Mouse (Mus musculus) intestine, embryonic 16.5 days (tissue): ENCODE results near the gene Zdhhc11. TPM values are rescaled to one million over a fixed set of nuclear protein-coding genes. Genes with fewer than 3 reads are reported as not detected.

ENCODE experiments used
- ATAC-seq: fragments of 200-750 bp; cut with Nextera tagmentation; 2 replicates; pipeline ENCODE4 v1.8.0; 2017; ENCODE audit warnings: moderate TSS enrichment, moderate library complexity
- H3K27ac ChIP-seq: fragments of 300-500 bp; sonication (generic); 2 replicates; pipeline ENCODE4 v1.5.1; 2014; ENCODE audit warnings: mild to moderate bottlenecking, low read length
- H3K27me3 ChIP-seq: fragments of 300-500 bp; sonication (generic); replicated peaks from 2 replicates; pipeline ENCODE4 v1.6.1; 2014; ENCODE audit warnings: low read length, control low read depth, mixed read lengths; ENCODE audit not compliant: control insufficient read depth, insufficient read depth
- H3K36me3 ChIP-seq: fragments of 300-500 bp; sonication (generic); 2 replicates; pipeline ENCODE4 v1.6.1; 2014; ENCODE audit warnings: low read length, control low read depth; ENCODE audit not compliant: control insufficient read depth, insufficient read depth
- H3K4me1 ChIP-seq: fragments of 300-500 bp; sonication (generic); 2 replicates; pipeline ENCODE4 v1.6.1; 2014; ENCODE audit warnings: low read length, control low read depth, mixed read lengths; ENCODE audit not compliant: control insufficient read depth, insufficient read depth
- H3K4me2 ChIP-seq: fragments of 300-500 bp; sonication (generic); 2 replicates; pipeline ENCODE4 v1.6.1; 2014; ENCODE audit warnings: low read depth, low read length, control low read depth
- H3K4me3 ChIP-seq: fragments of 300-500 bp; sonication (generic); 2 replicates; pipeline ENCODE4 v1.5.1; 2014; ENCODE audit warnings: mild to moderate bottlenecking, low read length
- H3K9ac ChIP-seq: fragments of 300-500 bp; sonication (generic); 2 replicates; pipeline ENCODE4 v1.6.1; 2014; ENCODE audit warnings: low read depth, low read length
- H3K9me3 ChIP-seq: fragments of 300-500 bp; sonication (generic); 2 replicates; pipeline ENCODE4 v1.6.1; 2016; ENCODE audit warnings: low read length, control low read depth; ENCODE audit not compliant: control insufficient read depth
- whole genome bisulfite sequencing: fragments of 180-500 bp; shearing (Covaris S2); extraction: QIAGEN DNeasy Blood & Tissue Kit; methylation state at CpG from one replicate; pipeline ENCODE4 v1.1.7; 2014; 5-methylcytosine and 5-hydroxymethylcytosine counted together
- polyA plus RNA-seq: library from polyadenylated mRNA; unstranded; fragments of >200 nt; fragmentation: Nextera tagmentation; extraction: Ambion mirVana; gene quantifications from 2 replicates; pipeline ENCODE4 v1.2.1, GENCODE M21; 2015

Zdhhc11 gene
- not detected in 2 replicates for polyA plus RNA-seq

GRCm38 (mm10) chr13:73963551-73963950, at the start of gene Zdhhc11:
TSS of gene Zdhhc11 (plus strand) at chr13:73963851.
- no peak within 1 kb of the TSS for H3K9ac ChIP-seq
- H3K4me3 ChIP-seq: no peak within 1 kb of the TSS
- 89% methylated on average over 5 of the region's 5 CpGs for WGBS
- H3K36me3 ChIP-seq: no peaks in the 10 kb centered on the region; the same call in 1 of the 2 replicates
- H3K27me3 ChIP-seq: no peaks in the 10 kb centered on the region
- no peak within 1 kb of the TSS for H3K4me2 ChIP-seq
- no peaks in the 10 kb centered on the region for H3K4me1 ChIP-seq
- no peak within 1 kb of the TSS for H3K27ac ChIP-seq
- no peaks in the 10 kb centered on the region for H3K9me3 ChIP-seq
- no peak for ATAC-seq

- H3K4me3 ChIP-seq: no peak overlapping the region
- H3K9me3 ChIP-seq: no peaks in the 10 kb centered on the region
- H3K27ac ChIP-seq: no peak overlapping the region
- H3K36me3 ChIP-seq: peaks cover 14% of the 10 kb centered on the region
- H3K27me3 ChIP-seq: no peaks in the 10 kb centered on the region
- no peak overlapping the region for H3K9ac ChIP-seq
- no peak for ATAC-seq
- 89% methylated on average over 10 of the region's 10 CpGs for WGBS
- H3K4me1 ChIP-seq: peaks cover 6% of the 10 kb centered on the region; the same call in 1 of the 2 replicates
- no peak overlapping the region for H3K4me2 ChIP-seq
Observed at GRCm38 (mm10) chr13:73932201-73932600, 31.4 kb upstream of the Zdhhc11 start.

DNA sequence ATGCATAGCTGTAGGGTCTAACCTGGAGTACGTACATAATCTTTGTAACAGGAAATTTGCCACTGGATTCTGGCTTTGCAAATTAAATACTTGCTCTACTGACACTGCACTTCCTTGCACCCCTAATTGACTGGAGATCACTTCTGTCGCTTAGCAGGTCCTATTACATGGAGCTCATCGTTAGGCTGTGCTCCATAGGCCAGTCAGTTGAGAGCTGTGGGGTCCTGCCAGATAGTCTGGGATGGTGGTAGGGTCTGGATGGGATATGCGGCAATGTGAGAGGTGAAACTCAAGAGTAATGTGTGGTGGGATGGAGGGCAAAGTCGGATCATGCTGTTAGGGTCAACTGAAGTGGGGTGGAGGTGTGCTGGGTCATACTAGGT, 26.7 kb upstream of the Zdhhc11 start:
- Histone ChIP-seq H3K9ac (peak overlapping the region; percentile 82), H3K27me3 (no peaks in the 10 kb centered on the region), H3K4me2 (peak overlapping the region; percentile 75), H3K4me1 (peaks cover 12% of the 10 kb centered on the region), H3K9me3 (no peaks in the 10 kb centered on the region), H3K4me3 (peak overlapping the region; percentile 85), H3K36me3 (no peaks in the 10 kb centered on the region; the same call in none of the 2 replicates), H3K27ac (no peak overlapping the region)
- peak; percentile 24 for ATAC-seq
- WGBS: 14% methylated on average over 5 of the region's 5 CpGs

GRCm38 (mm10) chr13:73937321-73938176, 26.1 kb upstream of the Zdhhc11 start, which contains the start of the genes Trip13 and Brd9:
TSS of gene Trip13 (minus strand) at chr13:73937784.
TSS of gene Brd9 (plus strand) at chr13:73937811.
- ATAC-seq: peak; percentile 98
- WGBS: under 1% methylated on average over 82 of the region's 82 CpGs
- peak within 1 kb of the TSS; percentile 85 for H3K4me3 ChIP-seq
- H3K36me3 ChIP-seq: peaks cover under 1% of the 10 kb centered on the region
- H3K9ac ChIP-seq: peak within 1 kb of the TSS; percentile 82
- H3K27me3 ChIP-seq: no peaks in the 10 kb centered on the region
- no peaks in the 10 kb centered on the region for H3K9me3 ChIP-seq
- peak within 1 kb of the TSS; percentile 81 for H3K4me2 ChIP-seq
- H3K27ac ChIP-seq: peak within 1 kb of the TSS; percentile 90
- H3K4me1 ChIP-seq: peaks cover 12% of the 10 kb centered on the region

GRCm38 (mm10) chr13:73938177-73938560, 25.5 kb upstream of the Zdhhc11 start:
- peak; percentile 21 for ATAC-seq
- Histone ChIP-seq H3K4me2 (peak overlapping the region; percentile 81), H3K27ac (peak overlapping the region; percentile 90), H3K9ac (peak overlapping the region; percentile 82), H3K9me3 (no peaks in the 10 kb centered on the region), H3K4me3 (peak overlapping the region; percentile 85), H3K27me3 (no peaks in the 10 kb centered on the region), H3K4me1 (peaks cover 12% of the 10 kb centered on the region), H3K36me3 (peaks cover 6% of the 10 kb centered on the region; the same call in 1 of the 2 replicates)
- 34% methylated on average over 13 of the region's 13 CpGs for WGBS

DNA sequence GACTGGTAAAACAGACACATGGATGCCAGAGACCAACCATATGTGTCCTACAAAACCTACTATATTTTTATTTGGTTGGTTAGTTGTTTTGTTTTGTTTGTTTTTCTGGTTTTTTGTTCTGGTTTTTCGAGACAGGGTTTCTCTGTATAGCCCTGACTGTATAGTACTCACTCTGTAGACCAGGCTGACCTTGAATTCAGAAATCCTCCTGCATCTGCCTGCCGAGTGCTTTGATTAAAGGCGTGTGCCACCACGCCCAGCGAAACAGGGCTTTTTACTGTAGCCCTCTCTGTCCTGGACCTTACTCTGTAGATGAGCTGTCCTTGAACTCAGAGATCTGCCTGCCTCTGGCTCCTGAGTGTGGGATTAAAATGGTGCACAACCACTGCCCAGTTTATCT, 24.6 kb upstream of the Zdhhc11 start:
- Histone ChIP-seq H3K9ac (no peak overlapping the region), H3K4me3 (no peak overlapping the region), H3K36me3 (peaks cover 7% of the 10 kb centered on the region; the same call in 1 of the 2 replicates), H3K27ac (no peak overlapping the region), H3K27me3 (no peaks in the 10 kb centered on the region), H3K4me1 (peaks cover 12% of the 10 kb centered on the region), H3K4me2 (no peak overlapping the region), H3K9me3 (no peaks in the 10 kb centered on the region)
- ATAC-seq: no peak
- WGBS: 96% methylated on average over 5 of the region's 5 CpGs

DNA sequence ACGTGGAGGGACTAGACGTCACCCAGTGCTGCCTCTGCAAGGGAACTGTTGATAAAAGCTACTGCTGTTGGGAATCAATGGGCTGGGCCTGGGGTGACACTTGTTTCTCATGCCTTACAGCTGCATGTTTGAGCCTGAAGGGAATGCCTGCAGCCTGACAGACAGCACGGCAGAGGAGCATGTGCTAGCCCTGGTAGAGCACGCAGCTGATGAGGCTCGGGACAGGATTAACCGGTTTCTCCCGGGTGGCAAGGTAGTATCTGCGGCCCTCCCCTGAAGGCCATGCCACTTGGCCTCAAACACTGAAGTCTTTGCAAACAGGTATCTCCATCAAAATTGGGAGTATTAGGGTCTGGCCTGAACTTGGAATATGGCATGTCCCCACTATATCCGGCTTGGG, 19.0 kb upstream of the Zdhhc11 start:
- Histone ChIP-seq H3K4me2 (no peak overlapping the region), H3K4me1 (no peaks in the 10 kb centered on the region), H3K36me3 (peaks cover 21% of the 10 kb centered on the region), H3K27me3 (no peaks in the 10 kb centered on the region), H3K9ac (no peak overlapping the region), H3K27ac (no peak overlapping the region), H3K9me3 (no peaks in the 10 kb centered on the region), H3K4me3 (no peak overlapping the region)
- WGBS: 89% methylated on average over 9 of the region's 9 CpGs
- no peak for ATAC-seq

DNA sequence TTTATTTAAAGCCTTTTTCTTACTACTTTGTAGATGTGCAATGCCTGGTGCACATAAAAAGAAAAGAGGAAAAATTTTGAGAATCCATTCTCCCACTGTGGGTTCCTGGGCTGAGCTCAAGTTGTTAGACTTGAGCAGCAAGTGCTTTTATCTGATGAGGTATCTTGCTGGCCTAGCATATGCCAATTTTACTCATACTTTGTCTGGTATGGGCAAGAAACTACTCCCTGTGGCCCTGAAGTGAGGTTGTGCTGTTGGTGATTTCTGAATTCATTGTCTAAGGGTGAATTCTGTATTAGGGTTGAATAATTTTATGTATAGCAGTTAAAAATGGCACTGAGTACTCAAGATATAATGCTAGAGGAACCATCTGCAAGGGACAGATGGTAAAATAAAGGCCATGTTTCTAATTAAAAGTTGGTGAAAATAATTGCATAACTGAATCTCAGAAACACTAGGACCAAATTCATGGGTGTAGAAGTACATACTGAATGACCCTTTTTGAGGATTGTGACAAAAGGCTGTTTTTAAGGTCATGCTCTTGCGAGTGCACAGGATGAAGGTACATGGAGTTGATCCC, 10.0 kb upstream of the Zdhhc11 start:
- H3K4me3 ChIP-seq: no peak overlapping the region
- no peak overlapping the region for H3K4me2 ChIP-seq
- peaks cover 18% of the 10 kb centered on the region for H3K36me3 ChIP-seq
- H3K27ac ChIP-seq: no peak overlapping the region
- WGBS: 100% methylated on average over 1 of the region's 1 CpGs
- H3K4me1 ChIP-seq: no peaks in the 10 kb centered on the region
- H3K27me3 ChIP-seq: no peaks in the 10 kb centered on the region
- no peak for ATAC-seq
- no peaks in the 10 kb centered on the region for H3K9me3 ChIP-seq
- no peak overlapping the region for H3K9ac ChIP-seq

DNA sequence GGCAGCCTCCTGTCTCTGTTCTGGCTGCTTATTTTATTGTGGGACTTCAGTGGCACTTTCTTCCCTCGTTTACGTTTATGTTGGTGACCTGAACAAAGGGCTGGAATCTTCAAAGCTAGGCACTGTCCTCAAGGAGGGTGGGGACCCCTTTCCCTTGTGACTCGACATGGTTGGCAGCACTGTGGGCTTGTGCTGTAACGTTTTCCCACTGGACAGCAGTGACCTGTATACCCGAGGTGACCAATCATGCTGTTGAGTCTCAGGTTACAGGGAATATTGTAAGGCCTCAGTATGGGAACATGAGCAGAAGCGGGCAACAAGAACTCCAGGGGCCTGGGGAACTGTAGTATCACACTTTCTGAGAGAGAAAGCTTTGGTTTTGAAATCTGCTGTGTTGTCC, 9.0 kb upstream of the Zdhhc11 start:
- H3K4me3 ChIP-seq: no peak overlapping the region
- no peak for ATAC-seq
- no peak overlapping the region for H3K27ac ChIP-seq
- no peak overlapping the region for H3K9ac ChIP-seq
- H3K36me3 ChIP-seq: peaks cover 18% of the 10 kb centered on the region
- WGBS: 67% methylated on average over 6 of the region's 6 CpGs
- no peaks in the 10 kb centered on the region for H3K4me1 ChIP-seq
- H3K4me2 ChIP-seq: no peak overlapping the region
- H3K9me3 ChIP-seq: no peaks in the 10 kb centered on the region
- H3K27me3 ChIP-seq: no peaks in the 10 kb centered on the region
